Mouse (Mus musculus) hindbrain, embryonic 16.5 days (tissue): Measurements from ENCODE around the gene Olfr1260. TPM values are rescaled to one million over a fixed set of nuclear protein-coding genes. Genes with fewer than 3 reads are reported as not detected.

Experiments used
- ATAC-seq: fragments of 200-750 bp; cut with Nextera tagmentation; 2 replicates; pipeline ENCODE4 v1.8.0; 2017; ENCODE audit warnings: moderate TSS enrichment, moderate library complexity
- H3K27ac ChIP-seq: fragments of 300-500 bp; sonication (generic); 2 replicates; pipeline ENCODE4 v1.5.1; 2014; ENCODE audit warnings: low read depth, mild to moderate bottlenecking, control low read depth, low read length, moderate library complexity
- H3K27me3 ChIP-seq: fragments of 300-500 bp; sonication (generic); replicated peaks from 2 replicates; pipeline ENCODE4 v1.6.1; 2014; ENCODE audit warnings: low read length; ENCODE audit not compliant: control insufficient read depth, insufficient read depth
- H3K36me3 ChIP-seq: fragments of 300-500 bp; sonication (generic); 2 replicates; pipeline ENCODE4 v1.6.1; 2014; ENCODE audit warnings: mild to moderate bottlenecking, low read length, moderate library complexity, mixed read lengths; ENCODE audit not compliant: control insufficient read depth, insufficient read depth
- H3K4me1 ChIP-seq: fragments of 300-500 bp; sonication (generic); 2 replicates; pipeline ENCODE4 v1.6.1; 2014; ENCODE audit warnings: low read depth, low read length; ENCODE audit not compliant: control insufficient read depth, insufficient read depth
- H3K4me2 ChIP-seq: fragments of 300-500 bp; sonication (generic); 2 replicates; pipeline ENCODE4 v1.6.1; 2014; ENCODE audit warnings: mild to moderate bottlenecking, low read length, control low read depth, moderate library complexity
- H3K4me3 ChIP-seq: fragments of 300-500 bp; sonication (generic); 2 replicates; pipeline ENCODE4 v1.5.1; 2014; ENCODE audit warnings: mild to moderate bottlenecking, low read length, control low read depth, moderate library complexity
- H3K9ac ChIP-seq: fragments of 300-500 bp; sonication (generic); 2 replicates; pipeline ENCODE4 v1.6.1; 2014; ENCODE audit warnings: low read depth, mild to moderate bottlenecking, control low read depth, low read length, moderate library complexity
- H3K9me3 ChIP-seq: fragments of 300-500 bp; sonication (generic); 2 replicates; pipeline ENCODE4 v1.6.1; 2014; ENCODE audit warnings: mild to moderate bottlenecking, low read length, moderate library complexity; ENCODE audit not compliant: control insufficient read depth
- WGBS: fragments of 180-500 bp; shearing (Covaris S2); extraction: QIAGEN DNeasy Blood & Tissue Kit; methylation state at CpG from one replicate; pipeline ENCODE4 v1.1.7; 2014; 5-methylcytosine and 5-hydroxymethylcytosine counted together
- polyA plus RNA-seq: library from polyadenylated mRNA; unstranded; fragments of >200 nt; fragmentation: Nextera tagmentation; extraction: Ambion mirVana; gene quantifications from 2 replicates; pipeline ENCODE4 v1.2.1, GENCODE M21; 2015

Olfr1260 gene
- not detected in 2 replicates for polyA plus RNA-seq

- Histone ChIP-seq H3K4me2 (no peak within 1 kb of the TSS), H3K36me3 (no peaks in the 10 kb centered on the region), H3K4me3 (no peak within 1 kb of the TSS), H3K4me1 (no peaks in the 10 kb centered on the region), H3K27me3 (no peaks in the 10 kb centered on the region), H3K27ac (no peak within 1 kb of the TSS), H3K9ac (no peak within 1 kb of the TSS), H3K9me3 (no peaks in the 10 kb centered on the region)
- 51% methylated on average over 2 of the region's 2 CpGs for WGBS
- ATAC-seq: no peak
These were observed at the start of gene Olfr1260 for GRCm38 (mm10) chr2:89974184-89974583. Gene Olfr1260, plus strand, starts transcription at chr2:89974340.

DNA sequence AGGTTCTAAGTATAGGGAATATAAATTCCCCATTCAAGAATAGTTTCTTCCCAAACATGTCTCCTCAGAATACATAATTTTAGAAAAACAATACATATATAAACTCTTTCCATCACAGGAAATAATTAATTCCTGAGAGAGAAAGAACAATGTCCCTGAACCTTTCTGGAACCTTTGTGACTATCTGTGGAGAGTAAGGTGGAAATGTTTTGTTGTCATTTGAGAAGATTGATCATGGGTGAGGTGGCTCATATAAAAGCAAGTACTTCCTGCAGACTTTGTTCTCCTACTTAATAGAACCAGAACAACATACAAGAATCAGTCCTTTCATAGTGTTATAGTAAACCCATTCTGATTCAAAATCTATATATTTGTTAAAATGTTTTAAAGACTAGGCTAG is 47.1 kb upstream of the Olfr1260 start, which contains the start of gene Olfr1258:
TSS of gene Olfr1258 (plus strand) at position 301 of the 400 bp plus-strand sequence.
- Histone ChIP-seq H3K4me2 (no peak within 1 kb of the TSS), H3K9me3 (no peaks in the 10 kb centered on the region), H3K36me3 (no peaks in the 10 kb centered on the region), H3K4me3 (no peak within 1 kb of the TSS), H3K27ac (no peak within 1 kb of the TSS), H3K4me1 (no peaks in the 10 kb centered on the region), H3K9ac (no peak within 1 kb of the TSS), H3K27me3 (no peaks in the 10 kb centered on the region)
- no peak for ATAC-seq

DNA sequence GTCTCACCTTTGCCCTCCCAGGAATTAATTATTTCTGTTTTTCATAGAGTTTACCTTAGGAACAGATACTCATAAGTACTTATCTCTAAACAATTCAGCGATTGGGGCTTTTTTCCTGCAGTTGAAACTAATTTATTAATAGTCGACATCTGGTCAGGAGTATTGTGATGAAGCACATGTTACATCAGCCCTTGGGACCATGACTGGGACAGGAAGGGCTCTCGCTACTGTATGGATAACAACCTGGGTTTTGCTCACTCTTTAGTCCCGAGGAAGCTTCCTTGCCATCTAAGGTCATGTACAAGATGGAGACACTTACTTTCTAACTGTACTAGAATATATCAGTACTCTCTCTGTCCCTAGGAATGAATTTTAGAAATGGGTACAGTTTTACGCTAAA is 25.6 kb upstream of the Olfr1260 start, which contains the start of gene Olfr1259:
TSS of gene Olfr1259 (minus strand) at position 101 of the 400 bp plus-strand sequence.
- WGBS: 90% methylated on average over 5 of the region's 5 CpGs
- Histone ChIP-seq H3K36me3 (no peaks in the 10 kb centered on the region), H3K9ac (no peak within 1 kb of the TSS), H3K27me3 (no peaks in the 10 kb centered on the region), H3K4me1 (no peaks in the 10 kb centered on the region), H3K27ac (no peak within 1 kb of the TSS), H3K9me3 (0 out of 2 replicates have a peak, but pooled peaks cover 2% of the 10 kb centered on the region), H3K4me3 (no peak within 1 kb of the TSS), H3K4me2 (no peak within 1 kb of the TSS)
- ATAC-seq: no peak

DNA sequence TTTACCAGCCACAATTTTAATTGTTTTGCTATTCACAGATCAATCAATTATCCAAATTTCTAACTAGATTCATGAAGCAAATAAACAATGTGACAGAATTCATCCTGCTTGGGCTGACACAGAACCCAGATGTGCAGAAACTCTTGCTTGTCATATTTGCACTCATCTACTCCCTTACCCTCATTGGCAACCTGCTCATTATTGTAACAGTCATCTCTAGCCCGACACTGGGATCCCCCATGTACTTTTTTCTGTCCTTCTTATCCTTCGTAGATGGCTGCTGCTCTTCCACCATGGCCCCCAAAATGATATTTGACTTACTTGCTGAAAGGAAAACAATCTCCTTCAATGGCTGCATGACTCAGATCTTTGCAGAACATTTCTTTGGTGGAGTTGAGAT is 3.6 kb downstream of the Olfr1260 start:
- Histone ChIP-seq H3K9me3 (no peaks in the 10 kb centered on the region), H3K27me3 (no peaks in the 10 kb centered on the region), H3K36me3 (no peaks in the 10 kb centered on the region), H3K27ac (no peak overlapping the region), H3K4me1 (no peaks in the 10 kb centered on the region), H3K4me2 (no peak overlapping the region), H3K9ac (no peak overlapping the region), H3K4me3 (no peak overlapping the region)
- 86% methylated on average over 2 of the region's 2 CpGs for WGBS
- no peak for ATAC-seq

DNA sequence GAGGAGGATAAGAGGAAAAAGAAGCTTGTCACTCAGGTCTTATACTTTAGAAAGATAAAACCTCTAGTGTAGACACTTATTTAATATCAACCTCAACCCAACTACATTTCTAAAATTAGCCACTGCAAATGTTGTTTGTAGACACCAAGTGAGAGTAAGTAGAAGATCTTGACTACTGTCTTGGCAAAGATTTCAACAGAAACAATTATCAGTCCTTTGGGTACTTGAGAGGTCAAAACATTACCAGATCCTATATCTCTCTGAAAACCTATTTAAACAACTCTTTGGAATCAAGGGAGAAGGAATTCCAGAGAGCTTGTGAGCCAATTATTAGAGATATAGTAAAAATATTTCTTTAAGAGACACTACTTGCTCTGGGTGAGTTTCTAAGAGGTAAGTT is 16.8 kb downstream of the Olfr1260 start, which contains the start of gene Olfr1261:
TSS of gene Olfr1261 (plus strand) at position 301 of the 400 bp plus-strand sequence.
- no peak for ATAC-seq
- H3K9ac ChIP-seq: no peak within 1 kb of the TSS
- no peaks in the 10 kb centered on the region for H3K9me3 ChIP-seq
- no peaks in the 10 kb centered on the region for H3K27me3 ChIP-seq
- H3K36me3 ChIP-seq: no peaks in the 10 kb centered on the region
- no peak within 1 kb of the TSS for H3K27ac ChIP-seq
- no peaks in the 10 kb centered on the region for H3K4me1 ChIP-seq
- H3K4me2 ChIP-seq: no peak within 1 kb of the TSS
- no peak within 1 kb of the TSS for H3K4me3 ChIP-seq

DNA sequence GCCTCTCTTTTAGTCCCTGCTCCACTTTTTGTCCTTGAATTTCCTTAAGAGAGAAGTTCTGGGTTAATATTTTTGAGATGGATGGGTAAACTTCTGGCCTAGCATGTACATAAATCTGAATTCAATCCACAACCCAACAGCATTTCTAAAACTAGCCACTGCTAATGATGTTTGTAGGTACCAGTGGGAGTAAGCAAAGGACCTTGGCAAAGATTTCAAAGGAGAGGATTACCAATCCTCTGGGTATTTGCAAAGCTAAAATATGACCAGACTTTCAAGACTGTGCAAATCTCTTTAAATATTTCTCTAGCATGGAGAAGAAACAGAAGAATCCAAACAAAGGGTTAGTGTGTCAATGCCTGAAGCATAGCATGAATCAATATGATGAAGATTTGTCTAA is 25.7 kb downstream of the Olfr1260 start, which contains the start of gene Olfr1262:
TSS of gene Olfr1262 (plus strand) at position 301 of the 400 bp plus-strand sequence.
- Histone ChIP-seq H3K4me2 (no peak within 1 kb of the TSS), H3K36me3 (no peaks in the 10 kb centered on the region), H3K27ac (no peak within 1 kb of the TSS), H3K27me3 (no peaks in the 10 kb centered on the region), H3K9ac (no peak within 1 kb of the TSS), H3K4me1 (no peaks in the 10 kb centered on the region), H3K9me3 (no peaks in the 10 kb centered on the region), H3K4me3 (no peak within 1 kb of the TSS)
- no peak for ATAC-seq

- 86% methylated on average over 2 of the region's 2 CpGs for WGBS
- Histone ChIP-seq H3K4me3 (no peak within 1 kb of the TSS), H3K9ac (no peak within 1 kb of the TSS), H3K4me2 (no peak within 1 kb of the TSS), H3K9me3 (no peaks in the 10 kb centered on the region), H3K27ac (no peak within 1 kb of the TSS), H3K4me1 (no peaks in the 10 kb centered on the region), H3K36me3 (no peaks in the 10 kb centered on the region), H3K27me3 (no peaks in the 10 kb centered on the region)
- ATAC-seq: no peak
These were observed 37.7 kb downstream of the Olfr1260 start, which contains the start of gene Olfr1263 for GRCm38 (mm10) chr2:90011831-90012230. Gene Olfr1263, plus strand, starts transcription at chr2:90012131.

DNA sequence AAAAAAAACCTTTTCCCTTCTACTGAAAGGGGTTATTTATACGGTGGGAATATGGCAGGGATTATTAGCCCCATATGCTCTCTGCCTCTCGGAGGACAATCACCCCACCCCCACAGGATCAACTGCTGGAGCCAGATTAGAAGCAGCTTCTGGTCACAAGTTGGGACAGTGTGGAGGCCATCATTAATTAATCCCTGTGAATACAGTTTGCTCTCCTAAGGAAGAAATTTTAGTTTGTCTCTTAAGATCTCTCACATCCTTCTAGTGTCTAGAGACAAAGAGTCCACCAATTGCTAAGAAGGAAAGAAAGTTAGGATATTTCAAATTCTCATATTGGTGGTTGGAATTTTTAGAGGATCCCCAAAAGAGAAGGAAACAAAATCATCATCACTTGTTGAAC is 51.3 kb downstream of the Olfr1260 start, which contains the start of gene Olfr1264:
TSS of gene Olfr1264 (minus strand) at position 101 of the 400 bp plus-strand sequence.
- Histone ChIP-seq H3K9me3 (no peaks in the 10 kb centered on the region), H3K27me3 (no peaks in the 10 kb centered on the region), H3K4me3 (no peak within 1 kb of the TSS), H3K27ac (no peak within 1 kb of the TSS), H3K9ac (no peak within 1 kb of the TSS), H3K4me1 (no peaks in the 10 kb centered on the region), H3K36me3 (no peaks in the 10 kb centered on the region), H3K4me2 (no peak within 1 kb of the TSS)
- no peak for ATAC-seq
- 84% methylated on average over 2 of the region's 2 CpGs for WGBS
